Mouse (Mus musculus) hindbrain, embryonic 10.5 days (tissue): ENCODE measurements at regions not wholly inside any gene's neighbourhood (a gene's known extent, or its start where the extent isn't known, plus 50 kb on each side); places are given as distances from the start of the nearest gene placed in this dataset.

Experiments
- DNase-seq: peaks from one replicate; pipeline ENCODE4 v3.0.0-alpha.2; 2017; ENCODE audit warnings: low spot score
- H3K27ac ChIP-seq: fragments of 300-500 bp; sonication (generic); 2 replicates; pipeline ENCODE4 v1.5.1; 2016; ENCODE audit warnings: mild to moderate bottlenecking, moderate library complexity
- H3K27me3 ChIP-seq: fragments of 300-500 bp; sonication (generic); 2 replicates; pipeline ENCODE4 v1.6.1; 2016; ENCODE audit warnings: mild to moderate bottlenecking; ENCODE audit not compliant: poor library complexity, insufficient read depth, severe bottlenecking
- H3K36me3 ChIP-seq: fragments of 300-500 bp; sonication (generic); 2 replicates; pipeline ENCODE4 v1.6.1; 2016; ENCODE audit warnings: mild to moderate bottlenecking, moderate library complexity
- H3K4me1 ChIP-seq: fragments of 300-500 bp; sonication (generic); replicated peaks from 2 replicates; pipeline ENCODE4 v1.6.1; 2016; ENCODE audit warnings: mild to moderate bottlenecking
- H3K4me3 ChIP-seq: fragments of 300-500 bp; sonication (generic); 2 replicates; pipeline ENCODE4 v1.5.1; 2016; ENCODE audit warnings: mild to moderate bottlenecking, moderate library complexity
- H3K9me3 ChIP-seq: fragments of 300-500 bp; sonication (generic); 2 replicates; pipeline ENCODE4 v1.6.1; 2016; ENCODE audit warnings: mild to moderate bottlenecking, moderate library complexity
- WGBS: fragments of 180-500 bp; shearing (Covaris S2); methylation state at CpG from one replicate; pipeline ENCODE4 v1.1.7; 2016; 5-methylcytosine and 5-hydroxymethylcytosine counted together

GRCm38 (mm10) chr14:58651210-58651609, 491.5 kb downstream of the 1700129C05Rik start:
- Histone ChIP-seq H3K36me3 (no peaks in the 10 kb centered on the region), H3K9me3 (no peaks in the 10 kb centered on the region), H3K4me3 (no peak overlapping the region), H3K27ac (no peak overlapping the region), H3K4me1 (peaks cover 8% of the 10 kb centered on the region; the same call in 1 of the 2 replicates), H3K27me3 (no peaks in the 10 kb centered on the region; the same call in 1 of the 2 replicates)
- no peak for DNase-seq
- WGBS, result 65% methylated on average over 6 of the region's 6 CpGs

- WGBS, result 72% methylated on average over 7 of the region's 7 CpGs
- Histone ChIP-seq H3K36me3 (no peaks in the 10 kb centered on the region), H3K9me3 (no peaks in the 10 kb centered on the region), H3K4me3 (no peak overlapping the region), H3K27me3 (peaks cover 55% of the 10 kb centered on the region), H3K4me1 (peaks cover 17% of the 10 kb centered on the region), H3K27ac (no peak overlapping the region)
- DNase-seq, result no peak
Observed at GRCm38 (mm10) chr14:58638337-58638696, 504.4 kb downstream of the 1700129C05Rik start.

GRCm38 (mm10) chr14:58637405-58638336, 505.0 kb downstream of the 1700129C05Rik start:
- Histone ChIP-seq H3K9me3 (no peaks in the 10 kb centered on the region), H3K27me3 (peaks cover 62% of the 10 kb centered on the region), H3K36me3 (no peaks in the 10 kb centered on the region), H3K4me1 (peaks cover 17% of the 10 kb centered on the region), H3K27ac (no peak overlapping the region; the same call in 1 of the 2 replicates), H3K4me3 (no peak overlapping the region)
- 47% methylated on average over 13 of the region's 13 CpGs for WGBS
- peak; percentile 27 for DNase-seq

DNA sequence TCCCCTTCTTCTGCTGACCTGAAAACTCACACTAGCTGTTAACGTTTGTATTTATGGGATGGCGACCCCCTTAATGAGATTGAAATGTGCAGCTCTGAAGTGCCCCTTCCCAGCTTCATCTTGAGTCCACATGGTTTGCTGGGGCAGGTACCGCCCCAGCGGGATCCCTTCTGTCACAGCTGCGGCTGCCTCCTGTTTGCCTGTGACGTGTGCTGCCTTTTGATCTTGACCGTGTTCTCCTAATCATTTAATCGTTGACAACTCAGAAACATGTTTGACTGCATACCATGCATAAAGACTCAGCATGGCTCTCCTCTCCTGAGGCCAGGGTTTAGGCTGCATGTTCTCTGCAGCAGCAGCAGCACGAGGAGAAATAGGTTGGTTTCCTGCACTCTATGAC, 511.5 kb downstream of the 1700129C05Rik start:
- no peak overlapping the region for H3K4me3 ChIP-seq
- 37% methylated on average over 9 of the region's 9 CpGs for WGBS
- peaks cover 48% of the 10 kb centered on the region for H3K27me3 ChIP-seq
- peak; percentile 20 for DNase-seq
- H3K36me3 ChIP-seq, result no peaks in the 10 kb centered on the region
- no peak overlapping the region for H3K27ac ChIP-seq
- H3K4me1 ChIP-seq, result peaks cover 20% of the 10 kb centered on the region
- no peaks in the 10 kb centered on the region for H3K9me3 ChIP-seq

GRCm38 (mm10) chr14:58628266-58628665, 514.4 kb downstream of the 1700129C05Rik start:
- WGBS, result 94% methylated on average over 2 of the region's 2 CpGs
- Histone ChIP-seq H3K4me3 (no peak overlapping the region), H3K27me3 (peaks cover 25% of the 10 kb centered on the region), H3K9me3 (no peaks in the 10 kb centered on the region), H3K4me1 (peaks cover 17% of the 10 kb centered on the region), H3K36me3 (no peaks in the 10 kb centered on the region), H3K27ac (no peak overlapping the region)
- DNase-seq, result no peak

DNA sequence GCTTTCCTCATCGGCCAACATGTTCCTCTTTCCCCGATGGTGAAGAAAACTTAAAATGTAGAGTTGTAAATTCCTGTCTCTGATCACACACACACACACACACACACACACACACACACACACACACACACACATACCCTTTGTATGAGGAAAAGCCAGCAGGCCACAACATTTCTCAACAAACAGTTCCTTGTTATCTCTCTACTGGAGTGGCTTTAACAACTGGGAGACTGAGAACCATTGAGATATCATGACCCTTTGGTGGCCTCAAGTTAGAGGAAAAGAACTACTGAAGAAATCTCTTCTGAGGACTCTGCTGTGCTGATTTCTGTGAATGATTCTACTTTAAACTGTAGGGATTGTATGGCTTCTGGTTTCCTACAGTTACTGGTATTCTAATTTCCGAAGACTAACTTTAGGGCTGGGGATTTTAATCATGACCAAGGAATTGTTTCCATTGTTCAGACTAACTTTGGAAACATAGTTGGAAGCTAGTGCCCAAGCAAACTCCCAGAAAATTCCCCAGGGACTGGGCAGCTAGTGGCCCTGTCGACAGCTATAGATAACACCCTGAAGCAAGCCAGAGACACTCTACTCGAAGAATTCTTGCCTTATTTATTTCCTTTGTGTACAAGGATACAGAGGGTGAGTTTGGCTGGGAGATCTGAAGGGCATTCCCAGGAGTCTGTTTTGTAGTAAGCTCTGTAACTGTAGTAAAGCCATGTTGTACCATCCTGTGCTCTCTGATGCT, 516.0 kb downstream of the 1700129C05Rik start:
- 77% methylated on average over 5 of the region's 5 CpGs for WGBS
- Histone ChIP-seq H3K27ac (no peak overlapping the region), H3K9me3 (no peaks in the 10 kb centered on the region), H3K27me3 (peaks cover 12% of the 10 kb centered on the region), H3K36me3 (no peaks in the 10 kb centered on the region), H3K4me1 (peaks cover 17% of the 10 kb centered on the region), H3K4me3 (no peak overlapping the region)
- no peak for DNase-seq

DNA sequence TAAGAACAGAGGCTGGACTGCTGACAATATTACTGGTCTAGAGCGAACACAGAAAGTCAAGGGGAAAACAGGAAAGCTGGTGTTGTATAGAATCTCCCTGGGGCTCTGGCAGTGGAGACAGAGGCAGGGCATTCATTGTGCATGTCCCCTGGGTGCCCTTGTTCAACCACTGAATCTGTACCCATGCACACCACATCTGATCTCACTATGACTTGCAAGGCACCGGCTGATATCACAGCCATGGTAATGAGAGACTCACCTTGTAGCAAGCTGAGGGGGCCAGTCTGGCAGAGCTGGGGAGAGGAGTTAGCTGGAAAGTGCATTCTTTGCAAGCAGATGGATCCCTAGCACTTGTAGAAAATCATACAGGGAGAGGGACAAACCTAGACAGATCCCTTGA, 522.5 kb downstream of the 1700129C05Rik start:
- H3K36me3 ChIP-seq, result no peaks in the 10 kb centered on the region
- no peak overlapping the region for H3K27ac ChIP-seq
- peaks cover 6% of the 10 kb centered on the region; the same call in 1 of the 2 replicates for H3K4me1 ChIP-seq
- WGBS, result 87% methylated on average over 2 of the region's 2 CpGs
- no peak for DNase-seq
- H3K9me3 ChIP-seq, result no peaks in the 10 kb centered on the region
- peaks cover 3% of the 10 kb centered on the region; the same call in 1 of the 2 replicates for H3K27me3 ChIP-seq
- no peak overlapping the region for H3K4me3 ChIP-seq

GRCm38 (mm10) chr14:58617656-58618055, 525.0 kb downstream of the 1700129C05Rik start:
- H3K4me3 ChIP-seq, result no peak overlapping the region
- H3K27me3 ChIP-seq, result no peaks in the 10 kb centered on the region
- DNase-seq, result no peak
- 84% methylated on average over 10 of the region's 10 CpGs for WGBS
- H3K4me1 ChIP-seq, result peaks cover 6% of the 10 kb centered on the region; the same call in 1 of the 2 replicates
- H3K9me3 ChIP-seq, result no peaks in the 10 kb centered on the region
- no peak overlapping the region for H3K27ac ChIP-seq
- no peaks in the 10 kb centered on the region for H3K36me3 ChIP-seq

DNA sequence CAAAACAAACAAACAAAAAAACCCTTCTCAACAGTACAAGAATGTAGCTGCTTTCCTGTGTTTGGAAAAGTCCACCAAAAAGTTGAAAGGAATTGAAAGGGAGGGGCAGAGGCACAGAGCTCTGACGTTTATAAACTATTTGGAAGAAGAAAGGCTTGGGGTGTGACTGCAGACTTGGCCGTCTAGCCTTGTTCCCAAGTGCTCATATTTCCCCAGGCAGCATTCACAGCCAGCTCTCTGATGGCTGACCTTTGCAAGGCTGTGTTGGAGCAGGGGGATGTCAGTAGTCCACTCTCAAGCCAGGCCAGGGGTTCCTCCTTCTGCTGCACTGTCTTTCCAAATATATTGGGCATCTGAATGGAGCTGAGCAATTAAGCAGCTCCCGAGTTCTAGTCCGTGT, 534.5 kb downstream of the 1700129C05Rik start:
- Histone ChIP-seq H3K4me1 (0 out of 2 replicates have a peak, but pooled peaks cover 5% of the 10 kb centered on the region), H3K9me3 (no peaks in the 10 kb centered on the region), H3K27me3 (no peaks in the 10 kb centered on the region), H3K27ac (no peak overlapping the region), H3K4me3 (no peak overlapping the region), H3K36me3 (no peaks in the 10 kb centered on the region)
- no peak for DNase-seq
- 62% methylated on average over 4 of the region's 4 CpGs for whole genome bisulfite sequencing

GRCm38 (mm10) chr14:58607734-58608133, 535.0 kb downstream of the 1700129C05Rik start:
- Histone ChIP-seq H3K9me3 (no peaks in the 10 kb centered on the region), H3K27ac (no peak overlapping the region), H3K27me3 (no peaks in the 10 kb centered on the region), H3K4me3 (no peak overlapping the region), H3K4me1 (0 out of 2 replicates have a peak, but pooled peaks cover 5% of the 10 kb centered on the region), H3K36me3 (no peaks in the 10 kb centered on the region)
- WGBS, result 70% methylated on average over 2 of the region's 2 CpGs
- no peak for DNase-seq

- WGBS, result 84% methylated on average over 4 of the region's 4 CpGs
- no peaks in the 10 kb centered on the region for H3K9me3 ChIP-seq
- no peak for DNase-seq
- H3K27me3 ChIP-seq, result no peaks in the 10 kb centered on the region
- no peak overlapping the region for H3K4me3 ChIP-seq
- H3K36me3 ChIP-seq, result no peaks in the 10 kb centered on the region
- H3K4me1 ChIP-seq, result 0 out of 2 replicates have a peak, but pooled peaks cover 1% of the 10 kb centered on the region
- no peak overlapping the region for H3K27ac ChIP-seq
Observed at GRCm38 (mm10) chr14:58605529-58605928, 535.2 kb downstream of the Fgf9 start.

- DNase-seq, result no peak
- Histone ChIP-seq H3K9me3 (no peaks in the 10 kb centered on the region), H3K27ac (no peak overlapping the region), H3K36me3 (no peaks in the 10 kb centered on the region), H3K4me3 (no peak overlapping the region), H3K4me1 (peaks cover 6% of the 10 kb centered on the region; the same call in 1 of the 2 replicates), H3K27me3 (no peaks in the 10 kb centered on the region)
- WGBS, result 82% methylated on average over 3 of the region's 3 CpGs
Observed at GRCm38 (mm10) chr14:58598867-58599266, 528.5 kb downstream of the Fgf9 start.

DNA sequence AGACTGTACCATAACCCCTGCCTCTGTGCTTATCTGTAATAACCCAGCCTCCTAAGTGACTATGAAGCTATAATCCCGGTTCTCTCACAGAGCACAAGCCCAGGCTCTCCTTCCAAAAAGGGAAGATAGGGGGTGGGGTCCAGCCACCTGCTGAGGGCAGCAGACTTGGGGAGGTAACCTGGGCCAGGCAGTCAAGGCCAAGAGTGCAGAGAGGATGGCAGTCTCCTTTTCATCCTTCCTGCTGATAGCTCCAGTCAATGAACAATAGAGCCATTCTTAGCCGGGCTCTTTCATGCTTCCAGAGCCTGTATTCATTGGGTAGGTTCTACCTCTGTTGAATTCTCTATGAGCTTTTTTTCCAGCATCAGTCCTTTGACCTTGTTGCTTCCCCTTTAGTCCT, 527.5 kb downstream of the Fgf9 start:
- 42% methylated on average over 2 of the region's 2 CpGs for WGBS
- H3K36me3 ChIP-seq, result no peaks in the 10 kb centered on the region
- H3K4me3 ChIP-seq, result no peak overlapping the region
- peaks cover 6% of the 10 kb centered on the region; the same call in 1 of the 2 replicates for H3K4me1 ChIP-seq
- H3K9me3 ChIP-seq, result no peaks in the 10 kb centered on the region
- H3K27ac ChIP-seq, result no peak overlapping the region
- no peaks in the 10 kb centered on the region for H3K27me3 ChIP-seq
- no peak for DNase-seq
